Mouse (Mus musculus): ENCODE data around the gene Nog.

Nog gene

GRCm38 (mm10) chr11:89265080-89265479 lies 37.1 kb downstream of the Nog start:
- no peak for DNase-seq

GRCm38 (mm10) chr11:89259338-89259915 lies 42.7 kb downstream of the Nog start:
- peak; percentile 65 for DNase-seq

GRCm38 (mm10) chr11:89257893-89258292 lies 44.2 kb downstream of the Nog start:
- DNase-seq = no peak

- no peak for DNase-seq
Measured at GRCm38 (mm10) chr11:89253973-89254372, 48.2 kb downstream of the Nog start.
